Mouse (Mus musculus) forebrain, embryonic 15.5 days (tissue): ENCODE results near the gene Susd6. TPM values are rescaled to one million over a fixed set of nuclear protein-coding genes. Genes with fewer than 3 reads are reported as not detected.

Experiments used
- ATAC-seq: fragments of 200-750 bp; cut with Nextera tagmentation; replicated peaks from 2 replicates; pipeline ENCODE4 v1.8.0; 2017; ENCODE audit warnings: mild to moderate bottlenecking, moderate TSS enrichment, moderate library complexity
- H3K27ac ChIP-seq: fragments of 300-500 bp; sonication (generic); replicated peaks from 2 replicates; pipeline ENCODE4 v1.5.1; 2015; ENCODE audit warnings: mild to moderate bottlenecking, inconsistent platforms
- H3K27me3 ChIP-seq: fragments of 300-500 bp; sonication (generic); 2 replicates; pipeline ENCODE4 v1.6.1; 2015; ENCODE audit warnings: inconsistent platforms
- H3K36me3 ChIP-seq: fragments of 300-500 bp; sonication (generic); 2 replicates; pipeline ENCODE4 v1.6.1; 2015; ENCODE audit warnings: mild to moderate bottlenecking, inconsistent platforms
- H3K4me1 ChIP-seq: fragments of 300-500 bp; sonication (generic); 2 replicates; pipeline ENCODE4 v1.6.1; 2015; ENCODE audit warnings: inconsistent platforms
- H3K4me2 ChIP-seq: fragments of 300-500 bp; sonication (generic); replicated peaks from 2 replicates; pipeline ENCODE4 v1.6.1; 2015; ENCODE audit warnings: mild to moderate bottlenecking, inconsistent platforms
- H3K4me3 ChIP-seq: fragments of 300-500 bp; sonication (generic); 2 replicates; pipeline ENCODE4 v1.5.1; 2015; ENCODE audit warnings: mild to moderate bottlenecking, inconsistent platforms
- H3K9ac ChIP-seq: fragments of 300-500 bp; sonication (generic); replicated peaks from 2 replicates; pipeline ENCODE4 v1.6.1; 2015; ENCODE audit warnings: mild to moderate bottlenecking, inconsistent platforms
- H3K9me3 ChIP-seq: fragments of 300-500 bp; sonication (generic); 2 replicates; pipeline ENCODE4 v1.6.1; 2016; ENCODE audit warnings: inconsistent platforms
- WGBS: fragments of 180-500 bp; shearing (Covaris S2); methylation state at CpG from one replicate; pipeline ENCODE4 v1.1.7; 2015; ENCODE audit warnings: mixed read lengths; 5-methylcytosine and 5-hydroxymethylcytosine counted together
- polyA plus RNA-seq: library from polyadenylated mRNA; unstranded; fragments of >200 nt; fragmentation: Nextera tagmentation; extraction: Ambion mirVana; gene quantifications from 2 replicates; pipeline ENCODE4 v1.2.1, GENCODE M21; 2015

Susd6 gene
- polyA plus RNA-seq, 1 experiment from 2014 or later, result 14.3 TPM

- no peak overlapping the region for H3K27ac ChIP-seq
- H3K9me3 ChIP-seq, result no peaks in the 10 kb centered on the region
- no peak for ATAC-seq
- H3K27me3 ChIP-seq, result no peaks in the 10 kb centered on the region
- no peaks in the 10 kb centered on the region for H3K36me3 ChIP-seq
- no peak overlapping the region for H3K9ac ChIP-seq
- 76% methylated on average over 1 of the region's 1 CpGs for WGBS
- H3K4me2 ChIP-seq, result no peak overlapping the region
- no peak overlapping the region for H3K4me3 ChIP-seq
- H3K4me1 ChIP-seq, result peaks cover 19% of the 10 kb centered on the region
Measured at GRCm38 (mm10) chr12:80845901-80846300, 55.6 kb downstream of the Susd6 start.

GRCm38 (mm10) chr12:80846861-80847268, 56.6 kb downstream of the Susd6 start:
- Histone ChIP-seq H3K27me3 (no peaks in the 10 kb centered on the region), H3K4me1 (peaks cover 19% of the 10 kb centered on the region), H3K27ac (no peak overlapping the region), H3K9ac (no peak overlapping the region), H3K4me3 (no peak overlapping the region), H3K9me3 (no peaks in the 10 kb centered on the region), H3K4me2 (no peak overlapping the region), H3K36me3 (no peaks in the 10 kb centered on the region)
- 87% methylated on average over 1 of the region's 1 CpGs for WGBS
- no peak for ATAC-seq

- WGBS, result 83% methylated on average over 1 of the region's 1 CpGs
- Histone ChIP-seq H3K4me2 (no peak overlapping the region), H3K4me1 (peaks cover 9% of the 10 kb centered on the region), H3K9me3 (no peaks in the 10 kb centered on the region), H3K27me3 (no peaks in the 10 kb centered on the region), H3K36me3 (no peaks in the 10 kb centered on the region), H3K4me3 (no peak overlapping the region), H3K27ac (no peak overlapping the region), H3K9ac (no peak overlapping the region)
- ATAC-seq, result no peak
Measured at GRCm38 (mm10) chr12:80852001-80852400, 61.7 kb downstream of the Susd6 start.

GRCm38 (mm10) chr12:80853737-80854136, 63.4 kb downstream of the Susd6 start:
- Histone ChIP-seq H3K4me1 (peaks cover 24% of the 10 kb centered on the region), H3K4me3 (no peak overlapping the region), H3K4me2 (no peak overlapping the region), H3K9ac (no peak overlapping the region), H3K27me3 (no peaks in the 10 kb centered on the region), H3K9me3 (no peaks in the 10 kb centered on the region), H3K27ac (peak overlapping the region; percentile 39; the same call in 1 of the 2 replicates), H3K36me3 (no peaks in the 10 kb centered on the region)
- 61% methylated on average over 3 of the region's 3 CpGs for WGBS
- no peak for ATAC-seq

GRCm38 (mm10) chr12:80854671-80855070, 64.4 kb downstream of the Susd6 start:
- H3K27me3 ChIP-seq, result no peaks in the 10 kb centered on the region
- no peak overlapping the region for H3K9ac ChIP-seq
- no peak for ATAC-seq
- H3K4me3 ChIP-seq, result no peak overlapping the region
- H3K4me2 ChIP-seq, result no peak overlapping the region
- H3K4me1 ChIP-seq, result peaks cover 25% of the 10 kb centered on the region
- no peak overlapping the region for H3K27ac ChIP-seq
- no peaks in the 10 kb centered on the region for H3K9me3 ChIP-seq
- no peaks in the 10 kb centered on the region for H3K36me3 ChIP-seq
- WGBS, result 96% methylated on average over 4 of the region's 4 CpGs

- H3K9me3 ChIP-seq, result no peaks in the 10 kb centered on the region
- 85% methylated on average over 2 of the region's 2 CpGs for WGBS
- H3K36me3 ChIP-seq, result no peaks in the 10 kb centered on the region
- no peak overlapping the region for H3K4me3 ChIP-seq
- no peak overlapping the region for H3K27ac ChIP-seq
- H3K27me3 ChIP-seq, result no peaks in the 10 kb centered on the region
- peaks cover 25% of the 10 kb centered on the region for H3K4me1 ChIP-seq
- H3K4me2 ChIP-seq, result no peak overlapping the region
- no peak for ATAC-seq
- no peak overlapping the region for H3K9ac ChIP-seq
Measured at GRCm38 (mm10) chr12:80855100-80855499, 64.8 kb downstream of the Susd6 start.

GRCm38 (mm10) chr12:80855581-80855980, 65.3 kb downstream of the Susd6 start:
- H3K27me3 ChIP-seq, result no peaks in the 10 kb centered on the region
- WGBS, result 34% methylated on average over 1 of the region's 1 CpGs

GRCm38 (mm10) chr12:80857636-80858293, 67.5 kb downstream of the Susd6 start:
- no peaks in the 10 kb centered on the region for H3K9me3 ChIP-seq
- no peak overlapping the region for H3K4me3 ChIP-seq
- peak overlapping the region; percentile 67 for H3K27ac ChIP-seq
- ATAC-seq, result peak; percentile 72
- H3K9ac ChIP-seq, result no peak overlapping the region
- H3K36me3 ChIP-seq, result no peaks in the 10 kb centered on the region
- H3K4me2 ChIP-seq, result no peak overlapping the region
- 14% methylated on average over 3 of the region's 3 CpGs for WGBS
- peaks cover 36% of the 10 kb centered on the region for H3K4me1 ChIP-seq
- no peaks in the 10 kb centered on the region for H3K27me3 ChIP-seq

More at GRCm38 (mm10) chr12:80855581-80855980, 65.3 kb downstream of the Susd6 start:
- no peak overlapping the region for H3K4me2 ChIP-seq
- H3K36me3 ChIP-seq, result no peaks in the 10 kb centered on the region
- ATAC-seq, result no peak
- peaks cover 25% of the 10 kb centered on the region for H3K4me1 ChIP-seq
- no peaks in the 10 kb centered on the region for H3K9me3 ChIP-seq
- H3K9ac ChIP-seq, result no peak overlapping the region
- no peak overlapping the region for H3K27ac ChIP-seq
- no peak overlapping the region for H3K4me3 ChIP-seq

GRCm38 (mm10) chr12:80858307-80858706, 68.0 kb downstream of the Susd6 start:
- Histone ChIP-seq H3K4me3 (no peak overlapping the region), H3K9me3 (no peaks in the 10 kb centered on the region), H3K27ac (peak overlapping the region; percentile 67), H3K4me1 (peaks cover 36% of the 10 kb centered on the region), H3K36me3 (no peaks in the 10 kb centered on the region), H3K4me2 (no peak overlapping the region), H3K27me3 (no peaks in the 10 kb centered on the region), H3K9ac (no peak overlapping the region)
- 52% methylated on average over 2 of the region's 2 CpGs for WGBS
- ATAC-seq, result no peak

- Histone ChIP-seq H3K9ac (no peak overlapping the region), H3K4me1 (peaks cover 34% of the 10 kb centered on the region), H3K9me3 (no peaks in the 10 kb centered on the region), H3K27ac (peak overlapping the region; percentile 14; the same call in 1 of the 2 replicates), H3K4me3 (no peak overlapping the region), H3K27me3 (no peaks in the 10 kb centered on the region), H3K4me2 (no peak overlapping the region), H3K36me3 (no peaks in the 10 kb centered on the region)
- WGBS, result 6% methylated on average over 1 of the region's 1 CpGs
- ATAC-seq, result 0 out of 2 replicates have a peak, but pooled peaks have one; percentile 43
Measured at GRCm38 (mm10) chr12:80861916-80862315, 71.6 kb downstream of the Susd6 start.

GRCm38 (mm10) chr12:80863370-80863769, 73.1 kb downstream of the Susd6 start:
- Histone ChIP-seq H3K9ac (no peak overlapping the region), H3K4me1 (peaks cover 20% of the 10 kb centered on the region), H3K27me3 (no peaks in the 10 kb centered on the region), H3K27ac (no peak overlapping the region), H3K36me3 (no peaks in the 10 kb centered on the region), H3K4me2 (no peak overlapping the region), H3K4me3 (no peak overlapping the region), H3K9me3 (no peaks in the 10 kb centered on the region)
- no peak for ATAC-seq
- WGBS, result 93% methylated on average over 2 of the region's 2 CpGs

GRCm38 (mm10) chr12:80865175-80865574, 74.9 kb downstream of the Susd6 start:
- ATAC-seq, result no peak
- Histone ChIP-seq H3K4me1 (peaks cover 15% of the 10 kb centered on the region), H3K27me3 (no peaks in the 10 kb centered on the region), H3K36me3 (no peaks in the 10 kb centered on the region), H3K4me2 (no peak overlapping the region), H3K4me3 (no peak overlapping the region), H3K9me3 (no peaks in the 10 kb centered on the region), H3K9ac (no peak overlapping the region), H3K27ac (no peak overlapping the region)
- WGBS, result 86% methylated on average over 4 of the region's 4 CpGs

- Histone ChIP-seq H3K27me3 (no peaks in the 10 kb centered on the region), H3K4me2 (no peak overlapping the region), H3K27ac (no peak overlapping the region), H3K4me1 (peaks cover 15% of the 10 kb centered on the region), H3K9me3 (no peaks in the 10 kb centered on the region), H3K4me3 (no peak overlapping the region), H3K9ac (no peak overlapping the region), H3K36me3 (0 out of 2 replicates have a peak, but pooled peaks cover 4% of the 10 kb centered on the region)
- no peak for ATAC-seq
- 76% methylated on average over 2 of the region's 2 CpGs for WGBS
Measured at GRCm38 (mm10) chr12:80866023-80866422, 75.7 kb downstream of the Susd6 start.
